In the genomic region with DNA sequence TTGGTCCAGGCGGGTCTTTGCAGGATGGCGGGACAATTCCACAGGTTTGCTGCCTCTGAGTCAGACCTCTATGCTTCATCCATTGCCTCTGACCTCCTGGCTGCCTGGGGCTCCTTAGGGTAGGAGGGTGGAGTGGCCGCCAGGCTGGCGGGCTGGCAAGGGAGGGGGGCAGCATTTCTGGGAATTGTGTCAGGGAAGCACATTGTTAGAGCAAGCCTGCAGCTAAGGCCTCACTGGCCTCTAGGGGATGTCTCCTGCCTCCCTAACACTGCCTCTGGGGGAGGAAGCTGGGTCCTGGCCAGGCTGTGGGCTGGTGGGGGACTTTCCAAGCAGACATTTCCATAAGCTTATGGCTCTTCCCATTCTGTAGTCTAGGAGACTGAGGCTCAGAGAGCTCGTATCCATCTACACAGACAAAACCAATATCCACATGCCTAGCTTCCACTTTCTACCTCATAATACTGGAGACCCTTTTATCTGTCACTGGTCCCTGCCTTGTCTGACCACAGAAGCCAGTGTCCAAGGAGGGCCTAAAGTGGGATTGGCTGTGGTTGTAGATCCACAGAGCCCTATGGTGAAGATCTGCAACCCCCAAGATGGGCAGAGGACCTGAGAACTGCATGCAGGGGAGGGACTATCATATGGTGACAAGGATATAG, we compare ENCODE assay signal across 10 mouse cellular contexts. TPM values are rescaled to one million over a fixed set of nuclear protein-coding genes. Genes with fewer than 3 reads are reported as not detected.
A peak's percentile ranks its signal among the peaks of the same experiment; 100 is the strongest.
DNase-seq lines count a peak whose midpoint lies in the region; ATAC-seq and TF ChIP-seq lines count a peak whose summit lies in the region.
"Had no signal": no experiment of that assay in that cellular context is flagged by ENCODE, and none has a peak within 500 bp of the region (broad histone marks: within the 10 kb centered on the region; RNA-seq: fewer than 3 reads in every experiment).

No protein-coding gene starts in this region.

- H3K4me1 ChIP-seq in forebrain, embryonic 10.5 days: peaks cover 61% of the 10 kb centered on the region
- H3K4me1 ChIP-seq in forebrain, embryonic 11.5 days (replicated peaks; ENCODE audit: control insufficient read depth, insufficient read depth, low read length): peaks cover 13% of the 10 kb centered on the region; the same call in 1 of the 2 replicates
- peaks cover 5% of the 10 kb centered on the region; the same call in 1 of the 2 replicates for H3K4me1 ChIP-seq in heart, postnatal 0 days (ENCODE audit: control insufficient read depth, insufficient read depth)
- H3K4me1 ChIP-seq in limb, embryonic 12.5 days (replicated peaks): peaks cover 49% of the 10 kb centered on the region

- 0 out of 2 replicates have a peak overlapping the region, but pooled peaks have one; percentile 20 for H3K27ac ChIP-seq in forebrain, embryonic 10.5 days
- no peak overlapping the region for H3K27ac ChIP-seq in forebrain, embryonic 11.5 days (ENCODE audit: low read depth, low read length)
- H3K27ac ChIP-seq in heart, postnatal 0 days (ENCODE audit: low read depth): peak overlapping the region; percentile 73
- H3K27ac ChIP-seq in limb, embryonic 12.5 days: 0 out of 2 replicates have a peak overlapping the region, but pooled peaks have one; percentile 3
- H3K27ac ChIP-seq: macrophage had no signal

- TF ChIP-seq EP300 in heart, postnatal 0 days (IDR thresholded peaks at IDR 0.05; ENCODE audit: low read depth): no peak

- no peaks in the 10 kb centered on the region for H3K36me3 ChIP-seq in forebrain, embryonic 10.5 days (replicated peaks)
- H3K36me3 ChIP-seq in forebrain, embryonic 11.5 days (ENCODE audit: control insufficient read depth, insufficient read depth, low read length): no peaks in the 10 kb centered on the region
- no peaks in the 10 kb centered on the region for H3K36me3 ChIP-seq in heart, postnatal 0 days (replicated peaks; ENCODE audit: control insufficient read depth, insufficient read depth, low read length)
- no peaks in the 10 kb centered on the region for H3K36me3 ChIP-seq in limb, embryonic 12.5 days

- DNase-seq in forebrain, embryonic 10.5 days (ENCODE audit: extremely low spot score, low spot score): no peak
- DNase-seq in forebrain, embryonic 11.5 days (ENCODE audit: low spot score): no peak
- peak; percentile 56 to 63 for DNase-seq in adrenal gland, postnatal 36 days
- DNase-seq in heart, postnatal 0 days (ENCODE audit: low spot score): peak; percentile 36
- DNase-seq in c-Kit-positive CD71-positive TER-119-positive erythroid progenitor cells, embryonic 14.5 days (ENCODE audit: low spot score): no peak
- no peak for DNase-seq in layer of hippocampus, adult 9-11 months

- H3K27me3 ChIP-seq in forebrain, embryonic 10.5 days (ENCODE audit: poor library complexity, severe bottlenecking): peaks cover 47% of the 10 kb centered on the region
- H3K27me3 ChIP-seq in forebrain, embryonic 11.5 days (ENCODE audit: control insufficient read depth, insufficient read depth, low read length): peaks cover 9% of the 10 kb centered on the region
- H3K27me3 ChIP-seq in heart, postnatal 0 days (ENCODE audit: control insufficient read depth, insufficient read depth, low read length): peaks cover 21% of the 10 kb centered on the region
- peaks cover 22% of the 10 kb centered on the region for H3K27me3 ChIP-seq in limb, embryonic 12.5 days

- no peak for TF ChIP-seq CTCF in heart, postnatal 0 days (IDR thresholded peaks at IDR 0.05; ENCODE audit: low read depth)

- H3K9me3 ChIP-seq in forebrain, embryonic 10.5 days: no peaks in the 10 kb centered on the region
- no peaks in the 10 kb centered on the region for H3K9me3 ChIP-seq in forebrain, embryonic 11.5 days (ENCODE audit: control insufficient read depth, low read length)
- no peaks in the 10 kb centered on the region for H3K9me3 ChIP-seq in heart, postnatal 0 days (replicated peaks; ENCODE audit: control insufficient read depth, low read length)
- H3K9me3 ChIP-seq in limb, embryonic 12.5 days: no peaks in the 10 kb centered on the region

- no peak overlapping the region for H3K4me2 ChIP-seq in forebrain, embryonic 11.5 days (ENCODE audit: low read depth, low read length, severe bottlenecking)
- no peak overlapping the region for H3K4me2 ChIP-seq in heart, postnatal 0 days (ENCODE audit: low read depth, low read length)
- H3K4me2 ChIP-seq in limb, embryonic 12.5 days: no peak overlapping the region

- 51% methylated on average over 5 of the region's 5 CpGs for WGBS in forebrain, embryonic 10.5 days
- WGBS in forebrain, embryonic 11.5 days: 46% methylated on average over 5 of the region's 5 CpGs
- WGBS in heart, postnatal 0 days: 53% methylated on average over 5 of the region's 5 CpGs
- 63% methylated on average over 5 of the region's 5 CpGs for WGBS in limb, embryonic 12.5 days

- ATAC-seq in forebrain, embryonic 11.5 days (replicated peaks; ENCODE audit: low FRiP score): no peak
- ATAC-seq in heart, postnatal 0 days (ENCODE audit: insufficient read depth, low read depth): peak; percentile 27
- ATAC-seq in limb, embryonic 12.5 days (ENCODE audit: insufficient number of reproducible peaks, insufficient read depth, low FRiP score, low TSS enrichment, low read depth): no peak
- ATAC-seq in inflammation-experienced regulatory T-cells, adult 6 months: no peak

- no peak overlapping the region for H3K9ac ChIP-seq in forebrain, embryonic 11.5 days (ENCODE audit: low read length)
- no peak overlapping the region for H3K9ac ChIP-seq in heart, postnatal 0 days (replicated peaks; ENCODE audit: low read depth, low read length)
- H3K9ac ChIP-seq in limb, embryonic 12.5 days (replicated peaks): no peak overlapping the region

- no peak overlapping the region for H3K4me3 ChIP-seq in forebrain, embryonic 10.5 days
- H3K4me3 ChIP-seq in forebrain, embryonic 11.5 days (ENCODE audit: low read depth, low read length): no peak overlapping the region
- H3K4me3 ChIP-seq in heart, postnatal 0 days (ENCODE audit: low read depth, low read length): no peak overlapping the region
- no peak overlapping the region for H3K4me3 ChIP-seq in limb, embryonic 12.5 days (replicated peaks)

RNA-seq across cellular contexts. Expression of gene Tcea2, which starts 2.9 kb away (rescaled TPM):
- 17.0 and 18.7 TPM in 2 replicates for polyA plus RNA-seq in forebrain, embryonic 10.5 days (2016; fragmentation: Nextera tagmentation; extraction: Ambion mirVana)
- polyA plus RNA-seq in forebrain, embryonic 11.5 days (2014; fragmentation: Nextera tagmentation; extraction: Ambion mirVana): 21.1 and 22.6 TPM in 2 replicates
- 1 to 10 TPM; 5.8 to 7.0 TPM for total RNA-seq in adrenal gland, postnatal 36 days (2021)
- 19.6 and 21.9 TPM in 2 replicates for total RNA-seq in heart, postnatal 0 days (2014; rRNA removed; ENCODE audit: low replicate concordance)
- 15.2 and 16.2 TPM in 2 replicates for polyA plus RNA-seq in heart, postnatal 0 days (2015; fragmentation: Nextera tagmentation; extraction: Ambion mirVana)
- 31.6 and 33.3 TPM in 2 replicates for polyA plus RNA-seq in limb, embryonic 12.5 days (2016; fragmentation: Nextera tagmentation; extraction: Ambion mirVana)
- polyA plus RNA-seq in inflammation-experienced regulatory T-cells, adult 6 months (2017; shearing (Covaris generic)): 10 to 100 TPM in 2 of 3 experiments, 1 to 10 TPM in 1; 6.4 to 19.9 (median 17.5) TPM

RNA-seq across cellular contexts. Expression of gene Sox18, which starts 5.8 kb away (rescaled TPM):
- 19.7 and 21.2 TPM in 2 replicates for polyA plus RNA-seq in forebrain, embryonic 10.5 days (2016; fragmentation: Nextera tagmentation; extraction: Ambion mirVana)
- polyA plus RNA-seq in forebrain, embryonic 11.5 days (2014; fragmentation: Nextera tagmentation; extraction: Ambion mirVana): 15.8 and 18.8 TPM in 2 replicates
- total RNA-seq in adrenal gland, postnatal 36 days (2021): 10 to 100 TPM; 21.9 to 34.6 TPM
- 31.8 and 69.4 TPM in 2 replicates for total RNA-seq in heart, postnatal 0 days (2014; rRNA removed; ENCODE audit: low replicate concordance)
- polyA plus RNA-seq in heart, postnatal 0 days (2015; fragmentation: Nextera tagmentation; extraction: Ambion mirVana): 53.1 and 54.5 TPM in 2 replicates
- polyA plus RNA-seq in limb, embryonic 12.5 days (2016; fragmentation: Nextera tagmentation; extraction: Ambion mirVana): 22.4 and 23.4 TPM in 2 replicates
- polyA plus RNA-seq in inflammation-experienced regulatory T-cells, adult 6 months (2017; shearing (Covaris generic)): not detected
- polyA plus RNA-seq: macrophage had no signal

RNA-seq across cellular contexts. Expression of gene Rgs19, which starts 16.6 kb away (rescaled TPM):
- polyA plus RNA-seq in forebrain, embryonic 10.5 days (2016; fragmentation: Nextera tagmentation; extraction: Ambion mirVana): 75.0 and 81.6 TPM in 2 replicates
- polyA plus RNA-seq in forebrain, embryonic 11.5 days (2014; fragmentation: Nextera tagmentation; extraction: Ambion mirVana): 64.7 and 74.8 TPM in 2 replicates
- total RNA-seq in adrenal gland, postnatal 36 days (2021): 10 to 100 TPM; 24.7 to 25.6 TPM
- 12.4 and 72.1 TPM in 2 replicates for total RNA-seq in heart, postnatal 0 days (2014; rRNA removed; ENCODE audit: low replicate concordance)
- 13.2 and 16.4 TPM in 2 replicates for polyA plus RNA-seq in heart, postnatal 0 days (2015; fragmentation: Nextera tagmentation; extraction: Ambion mirVana)
- 71.0 and 88.8 TPM in 2 replicates for polyA plus RNA-seq in limb, embryonic 12.5 days (2016; fragmentation: Nextera tagmentation; extraction: Ambion mirVana)
- polyA plus RNA-seq in inflammation-experienced regulatory T-cells, adult 6 months (2017; shearing (Covaris generic)): 100 to 1,000 TPM; 154 to 182 (median 170) TPM

RNA-seq across cellular contexts. Expression of gene Gm29797, which starts 20.4 kb away (rescaled TPM):
- polyA plus RNA-seq in forebrain, embryonic 10.5 days (2016; fragmentation: Nextera tagmentation; extraction: Ambion mirVana): 0.21 and 0.26 TPM in 2 replicates
- polyA plus RNA-seq in forebrain, embryonic 11.5 days (2014; fragmentation: Nextera tagmentation; extraction: Ambion mirVana): not detected in 2 replicates
- under 1 TPM in 1 of 2 experiments, not detected in 1; 0.43 TPM for total RNA-seq in adrenal gland, postnatal 36 days (2021)
- not detected in 2 replicates for total RNA-seq in heart, postnatal 0 days (2014; rRNA removed; ENCODE audit: low replicate concordance)
- not detected in 2 replicates for polyA plus RNA-seq in heart, postnatal 0 days (2015; fragmentation: Nextera tagmentation; extraction: Ambion mirVana)
- polyA plus RNA-seq in limb, embryonic 12.5 days (2016; fragmentation: Nextera tagmentation; extraction: Ambion mirVana): 0.29 and 0.58 TPM in 2 replicates
- polyA plus RNA-seq in inflammation-experienced regulatory T-cells, adult 6 months (2017; shearing (Covaris generic)): not detected
- polyA plus RNA-seq: macrophage had no signal

RNA-seq across cellular contexts. Expression of gene Lkaaear1, which starts 21.0 kb away (rescaled TPM):
- not detected in 2 replicates for polyA plus RNA-seq in forebrain, embryonic 10.5 days (2016; fragmentation: Nextera tagmentation; extraction: Ambion mirVana)
- not detected in 2 replicates for polyA plus RNA-seq in forebrain, embryonic 11.5 days (2014; fragmentation: Nextera tagmentation; extraction: Ambion mirVana)
- not detected for total RNA-seq in adrenal gland, postnatal 36 days (2021)
- not detected in 2 replicates for total RNA-seq in heart, postnatal 0 days (2014; rRNA removed; ENCODE audit: low replicate concordance)
- not detected in 2 replicates for polyA plus RNA-seq in heart, postnatal 0 days (2015; fragmentation: Nextera tagmentation; extraction: Ambion mirVana)
- polyA plus RNA-seq in limb, embryonic 12.5 days (2016; fragmentation: Nextera tagmentation; extraction: Ambion mirVana): not detected in 2 replicates
- not detected for polyA plus RNA-seq in inflammation-experienced regulatory T-cells, adult 6 months (2017; shearing (Covaris generic))
- polyA plus RNA-seq: embryonic facial prominence, embryonic 11.5 days; macrophage had no signal

Comparison
In these comparisons a context has a peak if more than half of its experiments do, and no peak if none do; other contexts are left out.
1. DNase-seq: peak in adrenal gland, postnatal 36 days (2 of 2) and heart, postnatal 0 days (single experiment); none in forebrain, embryonic 10.5 days (single experiment), forebrain, embryonic 11.5 days (single experiment), c-Kit-positive CD71-positive TER-119-positive erythroid progenitor cells, embryonic 14.5 days (single experiment) and layer of hippocampus, adult 9-11 months (single experiment).
2. RNA of gene Sox18, which starts 5.8 kb away (polyA plus RNA-seq): 53.1 to 54.5 TPM in heart, postnatal 0 days, 22.4 to 23.4 TPM in limb, embryonic 12.5 days, 19.7 to 21.2 TPM in forebrain, embryonic 10.5 days and 15.8 to 18.8 TPM in forebrain, embryonic 11.5 days; not detected in inflammation-experienced regulatory T-cells, adult 6 months; every median in the first group is over 10 times any median in the second.